Mouse (Mus musculus) G1E-ER4 (cell line): Measurements from ENCODE around the gene Habp4. TPM values are rescaled to one million over a fixed set of nuclear protein-coding genes. Genes with fewer than 3 reads are reported as not detected.

Experiments
- GATA1 ChIP-seq: IDR thresholded peaks from one replicate; pipeline ENCODE4 v1.8.0; 2012; ENCODE audit warnings: low read length, inconsistent platforms
- polyA plus RNA-seq: library from polyadenylated mRNA; stranded (reverse); fragments of >175 nt; gene quantifications from 2 replicates; pipeline ENCODE4 v1.2.3, GENCODE M21; 2012

Gene Habp4
- polyA plus RNA-seq, result 42.0 and 70.8 TPM in 2 replicates

DNA sequence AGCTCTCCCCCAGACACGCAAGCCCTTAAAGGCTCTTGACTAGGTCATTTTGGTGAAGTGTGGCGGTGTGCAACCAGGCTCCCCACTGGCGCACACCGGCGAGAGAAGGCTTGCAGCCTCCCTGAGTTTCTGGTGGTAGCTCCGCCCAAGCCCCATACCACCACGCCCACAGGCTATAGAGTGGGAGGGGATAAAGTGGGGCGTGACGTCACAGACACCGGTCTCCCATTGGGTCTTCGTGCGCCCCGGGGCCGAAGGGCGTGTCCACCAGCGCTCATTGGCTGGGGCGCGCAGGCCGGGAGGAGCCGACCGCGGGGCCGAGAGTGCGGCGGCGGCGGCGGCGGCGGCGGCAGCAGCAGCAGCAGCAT lies at the start of gene Habp4:
Gene Habp4 (plus strand): TSS at position 277 of the 368 bp plus-strand sequence.
- TF ChIP-seq GATA1, result no peak

DNA sequence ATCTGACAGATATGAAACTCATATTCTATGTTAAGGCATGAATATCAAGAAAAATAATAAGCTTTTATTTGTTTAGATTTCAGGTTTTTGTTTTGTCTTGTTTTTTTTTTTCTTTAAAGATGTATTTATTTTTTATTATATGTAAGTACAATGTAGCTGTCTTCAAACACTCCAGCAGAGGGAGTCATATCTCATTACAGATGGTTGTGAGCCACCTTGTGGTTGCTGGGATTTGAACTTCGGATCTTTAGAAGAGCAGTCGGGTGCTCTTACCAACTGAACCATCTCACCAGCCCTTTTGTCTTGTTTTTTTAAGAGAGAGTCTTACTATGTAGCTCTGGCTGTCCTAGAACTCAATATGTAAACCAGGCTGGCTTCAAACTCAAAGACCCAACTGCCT lies 44.2 kb upstream of the Habp4 start:
- no peak for TF ChIP-seq GATA1

DNA sequence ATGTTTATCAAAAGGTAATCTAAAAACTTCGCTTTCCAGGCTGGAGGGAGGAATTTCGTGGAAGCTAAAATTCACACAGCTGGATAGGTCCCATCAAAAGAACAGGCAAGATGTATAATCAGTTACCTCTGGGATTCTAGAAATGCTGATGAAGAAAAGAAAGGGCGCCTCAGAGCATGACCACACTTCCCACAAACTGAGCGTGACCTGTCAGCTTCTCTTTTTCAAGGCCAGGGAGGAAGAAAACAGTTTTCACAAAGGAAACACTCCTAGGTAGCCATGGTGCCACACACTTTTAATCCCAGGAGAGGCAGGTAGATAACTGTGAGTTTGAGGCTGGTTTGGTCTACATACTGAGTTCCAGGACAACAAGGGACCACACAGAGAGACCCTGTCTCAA lies 40.9 kb upstream of the Habp4 start:
- no peak for TF ChIP-seq GATA1

DNA sequence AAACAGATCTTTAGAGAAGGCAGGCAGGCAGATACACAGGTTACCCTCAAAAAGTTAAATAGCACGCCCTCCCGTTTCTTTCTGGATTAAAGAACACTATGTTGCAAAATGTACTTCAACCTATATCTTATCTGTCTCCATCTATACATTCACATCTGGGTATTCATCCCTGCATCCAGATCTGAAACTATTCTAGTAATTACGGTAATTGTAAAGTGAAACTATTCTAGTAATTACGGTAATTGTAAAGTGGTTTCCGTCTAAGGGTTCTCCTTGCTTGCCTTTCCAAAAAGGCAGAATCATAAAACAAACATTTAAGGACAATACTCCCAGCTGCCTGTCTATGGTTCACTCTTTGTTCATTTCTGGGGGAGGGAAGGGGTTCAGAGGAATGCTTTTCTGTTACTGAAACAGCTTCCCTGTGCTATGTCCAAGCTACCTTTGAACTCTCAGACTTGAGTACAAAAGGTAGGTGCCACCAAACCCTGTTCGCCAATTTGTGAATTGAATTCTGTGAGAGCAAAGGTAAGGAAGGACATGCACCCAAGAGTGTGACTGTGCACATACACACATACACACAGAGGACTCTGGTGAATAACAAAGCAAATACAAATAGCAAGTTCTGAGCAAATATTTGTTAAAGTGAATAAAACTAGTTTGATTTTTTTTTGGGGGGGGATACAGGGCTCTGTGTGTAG lies 38.0 kb upstream of the Habp4 start:
- TF ChIP-seq GATA1, result no peak

DNA sequence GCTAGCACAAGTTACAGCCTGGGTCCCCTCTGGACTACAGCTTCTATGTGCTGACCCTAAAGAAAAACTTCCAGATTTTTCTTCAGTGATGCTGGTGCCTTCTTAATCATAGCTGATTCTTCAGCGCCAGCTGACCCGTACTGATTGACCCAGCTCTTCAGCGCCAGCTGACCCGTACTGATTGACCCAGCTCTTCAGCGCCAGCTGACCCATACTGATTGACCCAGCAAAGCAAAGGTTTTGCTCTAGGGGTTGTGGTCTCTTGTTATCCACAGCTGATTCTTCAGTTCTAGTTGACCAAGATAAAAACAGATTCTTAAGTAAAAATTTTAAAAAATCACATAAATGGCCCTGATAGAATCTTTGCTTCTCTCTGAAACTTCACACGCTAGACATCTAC lies 36.7 kb upstream of the Habp4 start:
- no peak for TF ChIP-seq GATA1

DNA sequence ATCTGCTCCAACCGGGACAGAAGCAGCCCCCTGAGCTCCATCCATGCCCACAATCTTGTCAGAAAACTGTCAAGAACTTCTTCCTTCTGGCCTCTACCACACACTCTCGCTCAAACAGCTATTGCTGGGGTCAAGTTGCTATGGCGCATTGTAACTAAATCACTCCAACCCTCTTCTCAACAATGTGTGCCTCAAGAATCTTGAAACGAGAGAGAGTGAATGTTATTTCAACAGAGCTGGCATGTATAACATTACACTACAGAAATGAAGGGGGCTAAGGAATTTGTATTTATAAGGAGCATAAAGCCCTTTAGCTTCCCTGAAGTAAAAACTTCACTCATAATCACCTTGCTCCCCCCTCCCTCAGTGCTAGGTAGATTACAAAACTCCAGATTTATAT lies 35.3 kb upstream of the Habp4 start:
- TF ChIP-seq GATA1, result no peak

DNA sequence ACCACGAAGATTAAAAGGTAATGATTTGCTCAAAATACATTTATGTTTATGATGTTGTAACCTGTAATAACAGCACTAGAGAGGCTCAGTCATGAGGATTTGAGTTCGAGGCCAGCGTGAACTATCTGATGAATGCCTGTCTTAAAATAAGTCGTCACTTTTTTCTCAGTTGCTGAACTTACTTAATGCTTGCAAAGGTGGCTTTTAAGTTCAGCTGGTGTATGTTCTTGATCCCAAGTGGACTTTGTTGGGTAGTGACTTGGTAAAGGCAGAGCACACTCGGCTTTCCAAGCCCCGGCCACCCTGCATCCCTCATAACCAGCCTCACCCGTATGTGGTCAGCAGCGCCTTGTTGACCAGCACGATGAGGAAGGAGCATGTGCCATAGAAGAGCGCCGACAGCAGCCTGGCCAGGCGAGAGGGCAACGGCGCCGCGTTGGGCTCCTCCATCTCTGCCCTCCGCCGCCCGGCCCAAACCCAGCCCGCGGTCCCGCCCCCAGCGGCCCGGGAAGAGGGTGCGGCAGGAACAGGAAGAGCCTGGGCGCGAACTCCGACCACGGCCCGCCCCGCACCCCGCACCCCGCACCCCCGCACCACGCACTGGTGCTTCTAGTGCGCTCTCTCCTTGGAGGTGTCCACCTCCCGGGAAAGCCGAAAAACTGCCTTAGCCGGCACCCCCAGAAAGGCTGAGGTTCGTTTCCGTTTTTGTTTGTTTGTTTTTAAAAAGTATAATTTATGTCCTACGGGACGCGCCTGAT lies 32.6 kb upstream of the Habp4 start, which contains the start of gene Slc35d2:
Gene Slc35d2 (minus strand): TSS at position 511 of the 758 bp plus-strand sequence.
- no peak for TF ChIP-seq GATA1

DNA sequence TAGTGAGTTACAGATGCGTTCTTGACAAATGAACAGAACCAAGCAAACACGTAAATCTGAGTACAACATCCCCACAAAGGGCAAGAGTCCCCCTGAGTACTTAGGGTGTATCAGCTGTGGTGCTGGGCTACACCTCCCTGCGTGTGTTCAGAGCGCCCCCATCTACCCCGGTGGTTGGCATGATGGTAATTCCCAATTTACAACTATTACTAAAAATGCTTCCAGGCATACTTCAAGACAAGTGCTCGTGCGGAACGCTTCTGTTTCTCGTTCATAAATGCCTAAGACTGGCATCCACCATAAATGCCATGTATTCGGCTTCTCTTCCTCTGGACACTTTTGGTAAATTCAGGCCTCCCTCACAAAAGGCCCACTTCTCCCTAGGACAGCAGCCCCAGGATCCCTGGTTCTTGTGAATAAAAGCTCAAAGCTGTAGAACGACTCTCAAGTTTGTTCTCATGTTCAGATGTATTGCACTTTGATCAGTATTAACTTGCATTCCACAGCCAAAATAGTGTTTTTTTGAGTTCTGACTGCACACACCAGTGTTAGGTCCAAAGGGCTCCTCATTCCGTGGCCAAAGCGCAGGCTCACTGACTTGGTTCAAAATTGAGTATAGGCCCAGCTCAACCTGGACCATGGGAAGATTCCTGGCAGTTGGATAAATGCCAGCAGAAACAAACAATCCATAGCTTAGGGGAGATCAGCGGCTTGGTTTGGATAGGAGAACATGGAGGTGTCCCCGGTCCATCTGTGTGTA lies 31.8 kb upstream of the Habp4 start:
- no peak for TF ChIP-seq GATA1

DNA sequence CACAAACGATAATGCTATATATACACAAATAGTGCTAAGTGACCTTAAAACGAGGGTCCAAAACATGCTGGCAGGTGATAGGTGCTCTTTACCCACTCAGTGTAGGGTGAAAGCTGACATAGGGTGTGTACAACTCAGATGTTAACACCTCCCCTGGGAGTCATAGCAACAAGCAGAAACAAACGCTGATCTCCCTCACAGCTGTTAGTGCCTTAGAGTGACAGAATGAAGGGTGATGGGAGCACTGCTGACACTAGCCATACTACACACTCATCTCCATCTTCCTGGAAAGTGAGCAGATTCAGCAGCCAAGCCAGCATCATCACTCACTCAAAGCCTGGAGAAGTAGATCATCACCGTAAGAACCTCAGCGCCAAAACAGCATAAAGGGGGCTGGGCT lies 11.5 kb upstream of the Habp4 start:
- TF ChIP-seq GATA1, result no peak

DNA sequence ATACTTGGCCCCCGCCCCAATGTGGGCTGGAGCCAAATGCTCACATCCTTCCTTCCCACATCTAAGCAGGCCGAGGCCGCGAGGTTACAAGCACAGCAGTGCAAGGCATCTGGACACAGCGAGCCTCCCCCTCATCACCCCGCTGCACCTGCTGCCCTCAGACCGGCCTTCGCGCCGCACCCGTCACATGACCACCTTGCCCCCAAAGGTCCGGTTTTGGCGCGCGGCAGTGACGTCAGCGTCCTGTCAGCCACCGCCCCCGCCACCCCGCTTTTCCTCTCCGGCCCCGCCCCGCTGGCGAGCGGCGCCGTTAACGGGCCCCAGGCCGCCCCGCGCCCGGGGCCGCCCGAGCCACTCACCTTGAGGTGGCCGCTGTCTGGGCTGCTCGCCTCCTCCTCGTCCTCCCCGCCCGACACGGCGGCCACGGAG lies 9.4 kb upstream of the Habp4 start:
- no peak for TF ChIP-seq GATA1

DNA sequence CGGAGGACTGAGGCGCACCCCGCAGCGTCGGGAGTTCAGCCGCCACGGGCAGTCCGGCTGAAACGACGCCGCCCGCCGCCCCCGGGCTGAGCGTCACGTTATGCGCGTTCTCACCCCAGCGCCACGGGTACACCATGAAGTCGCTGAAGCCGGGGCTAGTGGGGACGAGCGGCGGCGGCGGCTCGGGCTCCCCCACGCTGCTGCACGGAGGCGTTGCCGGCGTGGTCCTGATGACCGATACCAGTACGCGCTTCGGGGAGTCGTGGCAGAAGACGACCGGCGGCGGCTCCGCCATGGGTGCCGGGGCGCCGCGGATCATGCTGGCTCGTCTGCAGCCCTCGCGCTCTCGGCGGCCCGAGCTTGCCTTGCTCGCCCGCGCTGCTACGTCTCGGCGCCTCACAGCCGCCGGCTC lies 8.9 kb upstream of the Habp4 start:
- TF ChIP-seq GATA1, result no peak

DNA sequence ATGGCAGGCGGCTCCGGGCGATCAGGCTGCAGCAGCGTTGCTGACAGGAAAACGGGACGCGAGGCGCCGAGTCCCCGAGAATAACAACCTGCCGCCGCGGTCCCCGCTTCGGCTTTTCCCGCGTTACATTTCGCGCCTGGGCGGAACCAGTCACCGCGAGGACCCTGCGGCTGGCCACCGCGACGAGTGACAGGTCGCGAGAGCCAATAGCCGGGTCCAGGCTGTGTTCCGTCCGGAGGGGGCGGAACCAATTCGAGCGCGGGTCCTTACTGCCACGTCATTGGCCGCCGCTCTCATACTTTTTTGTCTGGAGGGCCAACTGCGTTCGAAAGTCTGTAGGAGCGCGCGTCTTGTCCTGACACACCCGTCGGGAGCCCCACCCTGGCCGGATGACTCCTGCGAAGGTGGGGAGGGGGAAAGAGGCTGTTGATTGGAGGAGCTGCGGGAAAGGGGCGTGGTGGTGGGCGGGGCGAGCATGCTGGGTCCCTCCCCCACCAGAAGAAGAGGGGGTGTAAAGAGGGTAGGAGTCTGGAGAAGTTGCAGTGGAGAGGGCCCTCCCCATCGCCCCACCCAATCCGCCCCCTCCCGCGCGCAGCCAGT lies 8.4 kb upstream of the Habp4 start, which contains the start of gene Zfp367:
Gene Zfp367 (minus strand): TSS at position 120 of the 600 bp plus-strand sequence.
- no peak for TF ChIP-seq GATA1

DNA sequence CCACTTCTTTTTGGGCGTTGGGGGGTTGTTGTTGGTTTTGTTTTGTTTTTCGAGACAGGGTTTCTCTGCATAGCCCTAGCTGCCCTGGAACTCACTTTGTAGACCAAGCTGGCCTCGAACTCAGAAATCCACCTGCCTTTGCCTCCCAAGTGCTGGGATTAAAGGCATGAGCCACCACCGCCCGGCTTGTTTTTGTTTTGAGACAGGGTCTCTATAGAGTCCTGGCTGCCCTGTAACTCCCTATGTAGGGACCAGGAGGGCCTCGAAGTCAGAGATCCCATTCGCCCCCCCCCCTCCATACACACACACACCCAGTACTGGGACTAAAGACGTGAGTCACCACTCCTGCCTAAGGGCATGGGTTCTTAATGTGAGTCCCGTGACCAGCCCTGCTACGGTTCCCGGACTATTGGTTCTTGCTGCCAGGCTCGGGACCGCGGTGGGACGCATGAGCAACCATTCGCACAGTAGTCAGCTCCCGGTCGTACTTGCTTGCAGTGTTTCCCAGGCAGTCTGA lies 7.8 kb upstream of the Habp4 start:
- no peak for TF ChIP-seq GATA1

DNA sequence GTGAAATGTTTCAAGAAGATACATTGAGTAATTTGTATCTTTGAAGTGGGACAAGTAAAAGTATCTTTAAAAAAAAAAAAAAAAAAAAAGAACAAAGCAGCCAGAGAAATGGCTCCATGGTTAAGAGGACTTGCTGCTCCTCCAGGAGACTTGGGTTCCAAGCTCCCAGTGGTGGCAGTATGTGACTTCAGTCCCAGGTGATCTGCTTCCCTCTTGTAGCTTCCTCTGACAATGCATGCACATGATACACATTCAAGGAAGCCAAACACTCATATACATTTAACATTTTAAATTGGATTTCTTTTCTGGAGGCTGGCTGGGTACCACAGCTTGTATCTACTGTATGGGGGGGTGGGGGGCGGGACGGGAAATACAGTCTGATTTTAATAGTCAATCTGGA lies 7.0 kb upstream of the Habp4 start:
- no peak for TF ChIP-seq GATA1

DNA sequence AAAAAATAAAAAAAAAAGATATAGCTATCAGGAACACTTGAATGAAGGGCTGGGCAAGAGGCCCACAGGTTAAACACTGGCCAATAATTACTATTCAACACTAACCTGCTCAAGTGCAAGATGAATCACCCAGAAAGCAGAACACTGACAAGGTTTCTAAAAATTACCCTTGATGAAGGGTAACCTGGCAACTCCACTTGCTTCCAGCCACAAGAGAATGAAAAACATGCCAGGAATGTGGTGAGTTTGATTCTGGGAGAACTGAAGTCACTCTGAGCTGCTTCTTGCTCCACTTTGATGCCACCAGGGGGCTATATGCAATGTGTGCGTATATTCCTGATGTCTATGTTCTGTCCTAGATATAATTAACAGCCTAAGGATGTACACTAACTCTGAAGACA lies 6.5 kb upstream of the Habp4 start:
- TF ChIP-seq GATA1, result no peak
